Mouse (Mus musculus) liver, adult (tissue): Measurements from ENCODE around the gene Larp7.

Experiments
- GATA4 ChIP-seq: IDR thresholded peaks from 2 replicates; pipeline ENCODE4 v1.6.1; 2014; ENCODE audit warnings: mild to moderate bottlenecking, low read length; ENCODE audit not compliant: insufficient replicate concordance

Larp7 gene

DNA sequence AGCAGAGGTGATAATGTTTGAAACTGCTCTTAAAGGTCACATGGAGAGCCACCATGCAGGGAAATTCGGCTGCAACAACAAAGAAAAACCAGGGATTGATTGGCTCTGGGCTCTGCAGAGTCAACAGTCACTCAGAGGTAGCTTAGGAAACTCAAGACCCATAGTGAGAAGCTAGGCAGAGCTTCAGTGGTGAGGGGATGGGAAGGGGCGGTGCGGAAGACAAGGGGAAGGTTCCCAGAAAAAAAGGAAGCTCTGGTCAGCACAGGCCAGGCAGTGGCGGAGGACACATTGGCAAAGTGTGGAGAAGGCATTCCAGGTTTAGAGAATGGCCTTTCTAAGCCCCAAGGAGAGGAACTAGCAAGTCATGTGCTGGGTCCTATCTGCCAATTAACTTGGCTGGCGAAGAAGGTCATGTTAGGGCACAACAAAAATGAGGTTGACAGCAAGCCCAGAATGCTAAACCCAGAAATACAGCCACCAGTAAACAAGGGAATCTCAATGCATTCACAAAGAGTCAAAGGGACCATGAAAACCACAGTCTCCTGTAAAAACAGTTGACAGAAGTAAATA, 25.6 kb downstream of the Larp7 start:
- TF ChIP-seq GATA4, result no peak

DNA sequence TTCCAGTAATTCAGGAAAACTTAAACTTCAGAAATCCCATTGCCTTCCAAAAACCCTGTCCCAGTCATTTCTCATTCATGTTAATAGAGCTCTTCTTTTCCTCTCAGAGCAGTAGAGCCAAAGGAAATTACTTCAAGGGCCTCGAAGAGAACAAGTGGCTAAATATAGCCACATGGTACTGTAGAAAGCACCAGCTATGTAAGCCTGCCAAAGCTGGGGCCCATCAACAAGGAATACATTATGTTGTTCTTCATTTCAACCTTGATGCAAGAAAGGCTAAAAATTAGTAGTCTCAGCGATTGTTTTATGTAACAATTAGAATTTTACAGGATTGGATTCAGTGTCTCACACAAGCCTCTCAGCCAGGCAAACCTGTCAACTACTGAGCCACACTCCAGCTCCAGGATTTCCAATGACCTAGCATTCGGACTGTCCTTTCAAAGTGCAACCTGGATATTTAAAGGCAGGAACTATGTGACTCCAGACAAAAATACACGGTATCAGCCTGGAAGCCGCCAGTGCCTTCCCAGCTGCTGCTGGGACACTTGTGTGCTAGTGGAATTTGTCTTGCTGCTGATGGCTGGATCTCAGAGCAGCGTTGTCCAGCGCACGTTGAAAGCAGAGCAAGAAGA, 27.8 kb downstream of the Larp7 start:
- TF ChIP-seq GATA4, result no peak

DNA sequence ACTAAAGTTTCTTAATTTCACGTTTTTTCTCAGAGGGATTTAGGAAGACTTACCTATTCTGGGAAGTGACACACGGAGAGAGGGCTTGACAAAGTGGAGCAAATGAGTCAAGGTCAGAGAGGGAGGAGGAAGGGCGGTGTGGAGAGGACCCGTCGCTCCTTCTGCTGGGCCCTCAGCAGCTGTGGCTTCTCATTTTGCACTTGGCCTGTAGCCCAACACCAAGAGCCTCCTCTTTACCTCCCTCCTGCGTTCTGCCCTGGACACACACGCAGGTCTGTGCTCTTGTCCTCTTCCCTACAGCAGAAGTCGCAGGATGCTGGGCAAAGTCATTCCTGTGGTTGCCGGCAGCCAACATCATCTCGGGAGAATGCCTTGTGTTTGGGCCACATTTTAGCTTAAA, 32.0 kb downstream of the Larp7 start:
- TF ChIP-seq GATA4, result no peak

DNA sequence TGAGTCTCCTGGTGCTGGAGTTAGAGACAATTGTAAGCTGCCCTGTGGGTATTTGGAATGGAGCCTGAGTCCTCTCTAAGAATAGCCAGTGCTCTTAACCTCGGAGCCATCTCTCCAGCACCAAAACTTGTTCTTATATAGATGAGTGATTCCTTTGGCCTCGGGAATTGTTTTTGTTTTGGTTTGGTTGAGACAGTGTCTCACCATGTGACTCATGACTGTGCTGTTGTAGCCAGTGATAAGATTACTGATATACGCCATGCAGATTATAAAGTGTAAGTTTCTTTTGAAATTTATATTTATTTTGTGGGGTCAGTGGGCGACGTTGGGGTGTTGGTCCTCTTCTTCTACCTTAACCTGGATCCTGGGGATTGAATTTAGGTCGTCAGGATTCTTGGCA, 32.8 kb downstream of the Larp7 start:
- TF ChIP-seq GATA4, result no peak

DNA sequence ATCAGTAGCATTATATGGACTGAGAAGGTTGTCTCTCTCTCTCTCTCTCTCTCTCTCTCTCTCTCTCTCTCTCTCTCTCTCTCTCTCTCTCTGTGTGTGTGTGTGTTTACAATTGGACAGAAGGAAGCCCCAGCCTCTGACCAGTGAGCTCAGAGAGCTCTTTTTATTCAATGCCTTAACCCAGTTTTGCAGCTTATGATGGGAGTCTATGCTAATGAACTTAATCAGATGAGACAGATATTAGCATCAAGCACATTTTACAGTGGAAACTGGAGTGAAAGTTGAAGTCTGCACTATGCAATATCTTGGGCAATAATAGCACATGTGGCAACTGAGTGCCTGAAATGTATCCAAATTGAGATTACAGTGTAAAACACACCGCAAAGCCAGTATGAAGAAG, 37.9 kb downstream of the Larp7 start:
- no peak for TF ChIP-seq GATA4

DNA sequence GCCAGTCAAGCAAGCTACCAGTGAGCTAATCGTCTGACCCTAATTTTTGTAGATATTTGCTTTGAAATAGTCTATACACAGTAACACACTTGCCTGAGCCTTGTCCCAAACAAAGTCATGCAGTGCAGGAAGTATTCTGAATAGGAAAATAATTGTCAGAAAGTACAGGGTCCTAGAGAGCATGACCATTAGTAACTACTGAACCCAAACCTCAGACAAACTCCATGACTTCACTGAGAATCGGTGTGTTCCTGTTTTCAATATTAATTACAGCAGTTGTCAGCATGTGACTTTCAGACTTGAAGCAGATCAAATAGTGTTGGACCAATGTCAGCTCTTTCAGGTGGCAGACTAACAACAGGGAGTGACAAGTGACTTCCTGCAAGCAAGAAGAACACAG, 39.5 kb downstream of the Larp7 start:
- no peak for TF ChIP-seq GATA4

DNA sequence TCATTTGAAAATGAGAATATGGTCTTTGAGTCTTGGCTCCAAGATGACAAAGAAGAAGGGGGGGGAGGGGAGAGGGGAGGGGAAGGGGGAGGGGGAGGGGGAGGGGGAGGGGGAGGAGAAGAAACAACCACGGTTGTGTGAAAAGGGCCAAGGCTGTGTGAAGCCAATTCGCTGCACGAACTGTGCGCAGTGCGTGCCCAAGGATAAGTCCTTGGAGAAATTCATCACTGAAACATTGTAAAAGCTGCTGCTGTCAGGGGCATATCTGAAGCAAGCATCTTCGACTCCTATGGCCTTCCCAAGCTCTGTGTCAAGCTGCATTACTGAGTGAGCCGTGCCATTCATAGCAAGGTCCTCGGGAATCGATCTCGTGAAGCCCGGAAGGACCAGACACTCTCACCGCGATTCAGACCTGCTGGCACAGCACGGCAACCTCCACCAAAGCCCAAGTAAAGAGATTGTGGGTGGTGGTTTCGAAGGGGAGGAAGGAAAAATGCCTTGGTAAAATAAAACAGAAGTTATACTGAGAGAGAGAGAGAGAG, 40.3 kb downstream of the Larp7 start:
- TF ChIP-seq GATA4, result no peak

DNA sequence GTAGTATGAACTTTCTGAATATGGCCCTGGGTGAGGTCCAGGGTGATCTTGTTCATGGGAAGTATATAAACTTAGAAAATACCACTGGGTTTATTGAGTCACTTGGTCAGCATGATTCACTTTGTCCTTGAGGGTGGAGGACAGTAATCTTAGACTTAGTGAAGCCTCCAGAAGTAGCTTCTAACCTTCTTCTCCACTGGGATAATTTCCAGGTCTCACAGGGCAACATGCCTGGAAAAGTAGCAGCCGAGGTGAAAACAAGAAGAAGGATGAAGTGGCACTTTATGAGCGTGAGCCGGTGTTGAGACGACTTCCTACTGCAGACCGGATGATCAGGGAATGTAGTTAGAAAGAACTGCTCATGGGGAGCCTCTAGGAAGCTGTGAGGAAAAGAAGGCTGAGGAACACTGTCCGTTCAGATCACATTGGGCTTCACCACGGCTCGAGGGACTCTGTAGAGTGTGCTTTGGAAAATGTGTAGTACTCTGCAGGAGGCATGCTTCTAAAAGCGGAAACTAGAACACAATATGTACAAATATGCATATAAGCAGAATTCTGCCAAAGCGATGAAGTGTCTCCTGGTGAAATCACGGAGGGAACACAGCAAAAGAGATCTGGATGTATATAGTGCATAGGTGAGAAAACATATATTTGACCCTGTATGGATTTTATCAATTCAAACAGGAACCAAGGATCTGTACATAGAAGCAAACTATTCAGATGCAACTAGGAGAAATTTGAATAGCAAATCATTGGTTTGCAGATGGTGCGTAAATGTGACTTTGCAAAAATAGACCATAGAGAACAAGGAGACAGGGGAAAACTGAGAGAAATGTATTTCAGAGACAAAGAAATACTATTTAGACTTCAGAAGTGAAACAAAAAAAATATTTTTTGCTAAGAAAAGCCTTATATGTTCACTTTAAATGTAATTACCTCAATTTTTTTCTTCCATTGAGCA, 41.1 kb downstream of the Larp7 start:
- TF ChIP-seq GATA4, result no peak

DNA sequence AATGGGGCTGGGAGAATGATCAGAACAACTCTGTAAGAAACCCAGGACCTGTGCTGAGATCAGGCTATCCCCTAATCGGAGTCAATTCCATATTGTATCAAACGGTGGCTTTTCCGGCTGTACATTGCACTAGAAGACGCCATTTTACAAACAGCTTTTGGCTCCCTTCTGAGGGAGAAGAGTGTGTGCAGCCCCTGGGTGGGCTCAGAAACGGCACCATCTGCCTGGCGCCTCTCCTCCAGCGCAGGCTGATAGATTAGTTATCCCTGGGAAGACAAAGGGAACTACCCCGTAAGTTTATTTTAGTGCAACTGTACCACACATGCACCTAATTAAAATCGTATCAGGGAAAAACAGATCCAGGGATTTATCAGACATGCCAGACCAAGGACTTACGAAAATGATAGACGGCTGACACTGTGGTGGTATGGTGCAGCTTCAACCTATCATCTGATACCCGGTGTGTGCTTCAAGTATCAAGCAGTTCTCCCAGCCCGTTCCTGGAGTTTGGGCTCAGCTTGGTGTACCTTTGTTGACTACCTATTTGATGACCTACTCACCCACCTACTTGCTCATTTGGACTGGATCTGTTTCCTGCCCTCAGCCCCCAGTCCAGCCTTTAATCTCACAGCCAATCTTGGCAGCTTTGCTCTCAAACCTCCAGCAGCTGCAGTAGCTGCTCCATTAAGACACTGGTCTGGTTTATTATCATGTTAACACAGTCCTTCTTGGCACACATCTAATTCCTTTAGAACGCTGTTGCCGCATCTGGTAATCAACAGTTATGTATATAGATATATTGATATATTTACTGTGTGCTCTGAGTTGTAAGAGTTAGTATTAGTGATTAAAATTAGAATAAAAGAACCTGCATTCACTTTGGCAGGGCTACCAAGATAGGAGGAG, 45.0 kb downstream of the Larp7 start:
- TF ChIP-seq GATA4, result no peak

DNA sequence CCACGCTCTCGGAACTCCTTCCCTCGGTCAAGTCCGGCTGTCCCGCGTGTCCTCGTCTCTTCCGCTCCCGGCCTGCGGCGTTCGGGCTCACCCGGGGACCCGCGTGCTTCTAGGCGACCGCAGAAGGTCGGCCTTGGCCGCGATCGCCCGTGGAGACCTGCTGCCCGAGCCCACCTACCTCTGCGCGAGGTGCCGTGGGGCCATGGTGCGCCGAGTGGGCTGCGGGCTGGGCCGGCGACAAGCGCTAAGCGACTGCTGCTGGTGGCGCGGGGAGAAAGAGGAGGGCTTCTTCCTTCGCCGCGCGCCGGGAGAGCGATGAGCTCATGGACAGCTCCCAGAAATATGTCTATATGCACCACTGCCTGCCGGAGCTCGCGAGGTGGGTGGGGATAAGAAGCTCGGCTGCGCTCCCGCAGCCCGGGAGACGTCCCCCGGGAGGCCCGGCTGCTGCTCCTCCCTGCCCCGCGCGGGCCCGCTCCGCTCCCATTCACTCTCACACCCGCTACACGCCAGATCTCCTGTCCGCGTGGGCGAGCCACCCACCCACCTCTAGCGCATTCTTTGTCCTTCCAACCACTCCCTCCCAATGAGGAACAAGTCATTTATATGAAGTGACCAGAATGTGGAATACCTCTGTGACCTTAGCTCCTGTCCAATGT, 54.3 kb downstream of the Larp7 start, which contains the start of gene Ank2:
Gene Ank2 (minus strand): TSS at position 609 of the 659 bp plus-strand sequence.
- no peak for TF ChIP-seq GATA4

DNA sequence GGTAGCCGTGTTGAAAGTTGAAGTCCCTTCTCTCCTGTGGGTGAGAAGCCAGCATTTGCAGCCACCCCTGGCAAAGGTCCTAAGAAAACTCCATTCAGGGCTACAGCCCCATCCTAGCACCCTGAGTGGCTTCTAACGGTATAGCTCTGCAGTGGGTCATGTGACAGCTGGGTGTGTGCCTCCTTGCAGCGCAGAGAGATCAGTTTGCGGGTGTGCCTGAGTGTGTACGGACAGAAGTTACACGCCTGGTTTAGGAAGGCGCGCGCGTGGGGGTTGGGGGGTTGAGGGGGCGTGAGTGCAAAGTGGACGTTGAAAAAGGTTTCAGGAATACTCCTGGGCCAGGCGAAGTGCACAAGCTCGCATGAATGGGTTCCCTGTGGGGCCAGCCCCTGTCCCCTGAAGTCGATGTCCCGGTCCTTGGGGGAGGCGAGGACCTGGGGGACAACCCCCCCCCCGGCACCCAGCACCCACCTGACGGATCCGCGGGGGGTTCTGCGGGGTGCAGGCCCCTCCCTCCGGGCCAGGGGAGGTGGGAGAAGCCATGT, 54.9 kb downstream of the Larp7 start:
- no peak for TF ChIP-seq GATA4

DNA sequence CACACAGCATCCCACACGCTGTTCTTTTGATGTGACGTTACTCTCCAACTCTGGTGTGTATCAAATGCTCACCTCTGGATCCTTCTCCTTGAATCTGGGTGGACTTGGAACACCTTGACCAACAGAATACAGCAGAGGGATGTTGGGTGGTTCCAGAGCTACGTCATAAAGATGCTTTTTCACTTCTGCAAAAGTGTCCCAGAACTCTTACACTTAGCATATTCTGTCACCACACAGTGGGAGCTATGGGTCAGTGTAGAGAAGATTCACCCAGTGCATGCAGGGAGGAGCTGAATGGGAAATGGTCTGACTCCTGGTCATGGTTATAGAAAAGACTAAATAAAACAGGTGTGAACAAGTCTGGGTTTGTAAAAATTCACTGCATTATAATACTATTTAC, 60.5 kb downstream of the Larp7 start:
- no peak for TF ChIP-seq GATA4

DNA sequence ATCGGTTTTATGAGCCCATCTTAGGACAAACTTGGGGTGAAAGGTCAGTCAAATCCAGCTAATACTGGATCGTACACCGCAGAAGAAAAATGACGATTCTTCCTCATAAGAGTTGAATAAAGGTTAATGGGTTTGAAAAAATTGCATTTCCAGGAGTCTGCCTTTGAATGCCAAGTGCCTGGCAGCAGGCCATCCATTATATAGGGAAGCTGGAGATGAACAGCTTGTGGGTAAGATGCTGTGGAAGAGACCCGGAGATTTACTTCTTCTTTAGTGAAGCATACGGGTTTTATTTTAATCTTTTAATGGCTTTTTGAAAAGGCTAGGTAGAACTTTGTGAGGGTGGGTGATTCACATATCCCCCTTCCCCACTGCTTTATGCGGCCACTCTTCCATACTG, 65.8 kb downstream of the Larp7 start:
- TF ChIP-seq GATA4, result no peak
